ENCODE assay signal across 8 mouse cellular contexts in the genomic region with DNA sequence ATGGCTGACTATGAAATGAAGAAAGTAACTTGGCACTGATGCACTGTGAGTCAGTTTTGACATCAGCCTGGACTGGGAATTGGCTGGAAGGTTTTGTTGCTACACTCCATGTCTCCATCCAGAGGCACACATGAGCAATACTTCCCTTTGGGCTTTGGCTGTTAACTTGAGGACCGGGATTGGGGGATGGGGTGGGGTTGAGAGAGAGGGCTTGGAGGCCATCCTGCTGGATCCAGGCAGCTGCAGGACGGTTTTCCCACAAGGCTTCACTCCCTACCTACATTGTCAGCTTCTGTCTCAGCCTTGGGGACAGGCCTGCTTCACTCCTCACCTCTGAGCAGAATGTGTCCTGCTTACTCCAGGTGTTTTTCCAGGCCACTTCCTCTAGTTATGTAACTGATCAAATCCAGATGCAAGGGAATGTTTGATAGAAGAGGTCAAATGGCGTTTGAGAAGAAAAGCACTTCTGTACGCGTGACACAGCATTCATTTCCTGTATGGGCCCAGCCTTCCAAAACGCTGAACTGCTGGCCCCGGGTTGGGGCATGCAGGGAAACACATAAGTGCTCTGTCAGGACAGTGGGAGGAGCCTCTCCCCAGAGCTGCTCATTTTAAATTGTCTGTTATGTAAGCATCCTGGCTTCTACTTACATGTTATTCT. TPM values are rescaled to one million over a fixed set of nuclear protein-coding genes. Genes with fewer than 3 reads are reported as not detected.
DNase-seq lines count a peak whose midpoint lies in the region; ATAC-seq and TF ChIP-seq lines count a peak whose summit lies in the region.
"Had no signal": no experiment of that assay in that cellular context is flagged by ENCODE, and none has a peak within 500 bp of the region (broad histone marks: within the 10 kb centered on the region; RNA-seq: fewer than 3 reads in every experiment).

No protein-coding gene starts in this region.

- TF ChIP-seq POLR2A in liver, adult 2 months (IDR thresholded peaks at IDR 0.05; ENCODE audit: extremely low read depth, insufficient read depth, low read length) = no peak

- H3K9me3 ChIP-seq in hindbrain, embryonic 13.5 days = no peaks in the 10 kb centered on the region
- H3K9me3 ChIP-seq in neural tube, embryonic 13.5 days = no peaks in the 10 kb centered on the region

- ATAC-seq in hindbrain, embryonic 13.5 days (ENCODE audit: low FRiP score) = no peak
- ATAC-seq in neural tube, embryonic 13.5 days (ENCODE audit: low read depth) = no peak

- peaks cover 36% of the 10 kb centered on the region for H3K79me2 ChIP-seq in liver, adult 2 months (ENCODE audit: control insufficient read depth, insufficient read depth, low read length)

- no peak overlapping the region for H3K4me3 ChIP-seq in hindbrain, embryonic 13.5 days
- H3K4me3 ChIP-seq in liver, adult 2 months (ENCODE audit: insufficient read depth, low read depth, low read length) = no peak overlapping the region
- H3K4me3 ChIP-seq in neural tube, embryonic 13.5 days = no peak overlapping the region

- H3K4me2 ChIP-seq in hindbrain, embryonic 13.5 days = no peak overlapping the region
- no peak overlapping the region for H3K4me2 ChIP-seq in neural tube, embryonic 13.5 days

- no peak overlapping the region for H3K9ac ChIP-seq in hindbrain, embryonic 13.5 days
- H3K9ac ChIP-seq in liver, adult 2 months (ENCODE audit: low read depth, low read length) = no peak overlapping the region
- H3K9ac ChIP-seq in neural tube, embryonic 13.5 days = no peak overlapping the region

- DNase-seq in CD4-positive helper T cell, adult 2 months (ENCODE audit: low read depth, low spot score) = peak; percentile 50
- peak; percentile 50 for DNase-seq in ZHBTc4 (ENCODE audit: low read depth, low spot score)
- DNase-seq in forelimb bud, embryonic 11.5 days (ENCODE audit: low read depth, low spot score) = peak; percentile 84
- peak; percentile 81 for DNase-seq in liver, adult 2 months (ENCODE audit: extremely low read depth, low read depth, low spot score)
- no peak for DNase-seq in right cerebral cortex, adult 2 months (ENCODE audit: low spot score in 2 of 2)

- no peak for TF ChIP-seq CTCF in liver, adult 2 months (IDR thresholded peaks at IDR 0.05; ENCODE audit: low read depth, low read length)

- H3K27ac ChIP-seq in hindbrain, embryonic 13.5 days = peak overlapping the region; percentile 42; the same call in 1 of the 2 replicates
- H3K27ac ChIP-seq in liver, adult 2 months (replicated peaks; ENCODE audit: insufficient read depth, low read depth, low read length) = peak overlapping the region; percentile 78
- H3K27ac ChIP-seq in neural tube, embryonic 13.5 days (replicated peaks) = peak overlapping the region; percentile 70; the same call in 1 of the 2 replicates

- whole genome bisulfite sequencing in hindbrain, embryonic 13.5 days = 47% methylated on average over 7 of the region's 7 CpGs
- 2% methylated on average over 7 of the region's 7 CpGs for WGBS in liver, adult 2 months
- WGBS in neural tube, embryonic 13.5 days = 48% methylated on average over 7 of the region's 7 CpGs

- no peaks in the 10 kb centered on the region for H3K27me3 ChIP-seq in hindbrain, embryonic 13.5 days
- no peaks in the 10 kb centered on the region for H3K27me3 ChIP-seq in liver, adult 2 months (ENCODE audit: control insufficient read depth, insufficient read depth, low read length)
- H3K27me3 ChIP-seq in neural tube, embryonic 13.5 days = no peaks in the 10 kb centered on the region

- peaks cover 49% of the 10 kb centered on the region for H3K4me1 ChIP-seq in hindbrain, embryonic 13.5 days (replicated peaks)
- peaks cover 19% of the 10 kb centered on the region for H3K4me1 ChIP-seq in liver, adult 2 months (ENCODE audit: control insufficient read depth, insufficient read depth, low read length)
- H3K4me1 ChIP-seq in neural tube, embryonic 13.5 days (replicated peaks) = peaks cover 64% of the 10 kb centered on the region

- H3K36me3 ChIP-seq in hindbrain, embryonic 13.5 days = no peaks in the 10 kb centered on the region
- H3K36me3 ChIP-seq in liver, adult 2 months (ENCODE audit: control insufficient read depth, insufficient read depth, low read length) = no peaks in the 10 kb centered on the region
- no peaks in the 10 kb centered on the region for H3K36me3 ChIP-seq in neural tube, embryonic 13.5 days

RNA-seq across cellular contexts. Expression of a gene that starts 39.5 kb away (rescaled TPM):
- polyA plus RNA-seq in hindbrain, embryonic 13.5 days (2015; fragmentation: Nextera tagmentation; extraction: Ambion mirVana) = 0.08 TPM in 1 of 2 replicates, not detected in the other
- not detected in 2 replicates for total RNA-seq in liver, adult 2 months (2014; rRNA removed)
- not detected in 2 replicates for polyA plus RNA-seq in liver, adult 2 months (2012; rRNA removed)
- polyA plus RNA-seq in neural tube, embryonic 13.5 days (2015; fragmentation: Nextera tagmentation; extraction: Ambion mirVana) = 0.13 TPM in 1 of 2 replicates, not detected in the other
- total RNA-seq: left cerebral cortex, postnatal 25 days had no signal

Comparison
In these comparisons a context has a peak if more than half of its experiments do, and no peak if none do; other contexts are left out.
1. DNase-seq: peak in CD4-positive helper T cell, adult 2 months (single experiment), ZHBTc4 (single experiment), forelimb bud, embryonic 11.5 days (single experiment) and liver, adult 2 months (single experiment); none in right cerebral cortex, adult 2 months (0 of 2).
2. Peak in every context shown above with its lines, with median percentiles within 50 percentile points of each other: H3K27ac ChIP-seq.